In genomic region chr12:82394118-82394861, GRCm38 (mm10) we compare ENCODE assay signal across 1 mouse cellular context.
TF ChIP-seq lines count a peak whose summit lies in the region.

No protein-coding gene starts in this region.

TF ChIP-seq in CH12.LX, 34 proteins besides CTCF, POLR2A, EP300 and RAD21 (continued from another document):
- no peak for TF ChIP-seq KAT2A (IDR thresholded peaks at IDR 0.05; ENCODE audit: insufficient replicate concordance, low read length)
- peak; percentile 28; the same call in 1 of the 2 replicates for TF ChIP-seq BHLHE40 (IDR thresholded peaks at IDR 0.05; ENCODE audit: low read depth, low read length)
- TF ChIP-seq ZC3H11A (IDR thresholded peaks at IDR 0.05; ENCODE audit: low read depth, low read length): no peak
- no peak for TF ChIP-seq HCFC1 (IDR thresholded peaks at IDR 0.05; ENCODE audit: low read depth, low read length)
